In the genomic region with DNA sequence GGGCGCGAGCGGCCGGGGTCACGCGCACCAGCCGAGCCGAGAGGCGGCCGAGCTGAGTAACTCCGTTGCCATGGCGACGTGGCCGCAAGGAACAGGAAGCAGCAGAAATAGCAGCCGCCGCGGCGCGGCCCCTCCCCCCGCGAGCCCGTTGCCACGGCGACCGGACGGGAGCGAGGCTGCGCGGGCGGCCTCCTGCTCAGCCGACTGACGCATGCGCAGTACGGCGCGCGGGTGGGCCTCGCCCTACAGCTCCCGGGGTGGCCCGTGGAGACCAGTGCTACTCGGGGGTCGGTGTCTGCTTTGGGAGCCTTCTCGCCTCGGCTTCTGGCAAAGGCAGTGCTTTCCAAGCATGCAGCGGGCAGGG, we compare ENCODE assay signal across 7 mouse cellular contexts.
A peak's percentile ranks its signal among the peaks of the same experiment; 100 is the strongest.
DNase-seq lines count a peak whose midpoint lies in the region; ATAC-seq lines count a peak whose summit lies in the region.

No protein-coding gene starts in this region.

- no peaks in the 10 kb centered on the region for H3K27me3 ChIP-seq in embryonic facial prominence, embryonic 12.5 days
- no peaks in the 10 kb centered on the region for H3K27me3 ChIP-seq in limb, embryonic 11.5 days (ENCODE audit: control insufficient read depth, insufficient read depth, low read length)
- no peaks in the 10 kb centered on the region for H3K27me3 ChIP-seq in midbrain, embryonic 14.5 days (ENCODE audit: control insufficient read depth, insufficient read depth, low read length)

- WGBS in embryonic facial prominence, embryonic 12.5 days, result under 1% methylated on average over 44 of the region's 45 CpGs
- 0% methylated on average over 40 of the region's 45 CpGs for WGBS in limb, embryonic 11.5 days
- under 1% methylated on average over 45 of the region's 45 CpGs for WGBS in midbrain, embryonic 14.5 days

- H3K4me1 ChIP-seq in embryonic facial prominence, embryonic 12.5 days, result peaks cover 69% of the 10 kb centered on the region
- H3K4me1 ChIP-seq in limb, embryonic 11.5 days (ENCODE audit: control insufficient read depth, insufficient read depth, low read length), result peaks cover 60% of the 10 kb centered on the region
- H3K4me1 ChIP-seq in midbrain, embryonic 14.5 days (ENCODE audit: control insufficient read depth, insufficient read depth, low read length), result peaks cover 73% of the 10 kb centered on the region

- H3K9me3 ChIP-seq in embryonic facial prominence, embryonic 12.5 days, result 0 out of 2 replicates have a peak, but pooled peaks cover under 1% of the 10 kb centered on the region
- no peaks in the 10 kb centered on the region for H3K9me3 ChIP-seq in limb, embryonic 11.5 days (ENCODE audit: control insufficient read depth, low read length)
- no peaks in the 10 kb centered on the region for H3K9me3 ChIP-seq in midbrain, embryonic 14.5 days (ENCODE audit: control insufficient read depth, low read length)

- peak overlapping the region; percentile 63 for H3K4me2 ChIP-seq in embryonic facial prominence, embryonic 12.5 days (replicated peaks)
- peak overlapping the region; percentile 71 for H3K4me2 ChIP-seq in limb, embryonic 11.5 days (ENCODE audit: low read depth, severe bottlenecking)
- peak overlapping the region; percentile 63 for H3K4me2 ChIP-seq in midbrain, embryonic 14.5 days (ENCODE audit: low read length)

- H3K36me3 ChIP-seq in embryonic facial prominence, embryonic 12.5 days, result no peaks in the 10 kb centered on the region
- H3K36me3 ChIP-seq in limb, embryonic 11.5 days (ENCODE audit: control insufficient read depth, insufficient read depth, low read length), result no peaks in the 10 kb centered on the region
- H3K36me3 ChIP-seq in midbrain, embryonic 14.5 days (ENCODE audit: control insufficient read depth, insufficient read depth, low read length), result no peaks in the 10 kb centered on the region

- peak; percentile 100 for DNase-seq in adrenal gland, postnatal 25 days
- peak; percentile 100 for DNase-seq in heart, adult 11 months
- peak; percentile 100 for DNase-seq in kidney, adult 18-20 months
- DNase-seq in limb, embryonic 11.5 days (ENCODE audit: low spot score), result peak; percentile 100
- DNase-seq in midbrain, embryonic 14.5 days, result peak; percentile 100
- peak; percentile 99 to 100 for DNase-seq in spleen, adult 18-20 months

- H3K27ac ChIP-seq in embryonic facial prominence, embryonic 12.5 days, result peak overlapping the region; percentile 99
- H3K27ac ChIP-seq in limb, embryonic 11.5 days (replicated peaks; ENCODE audit: low read depth, low read length), result peak overlapping the region; percentile 99
- H3K27ac ChIP-seq in midbrain, embryonic 14.5 days (replicated peaks; ENCODE audit: low read depth, low read length), result peak overlapping the region; percentile 100

- peak; percentile 76 for ATAC-seq in embryonic facial prominence, embryonic 12.5 days (ENCODE audit: insufficient number of reproducible peaks, insufficient read depth, low FRiP score, low TSS enrichment)
- ATAC-seq in limb, embryonic 11.5 days (ENCODE audit: insufficient number of reproducible peaks, low FRiP score, low TSS enrichment, low read depth), result peak; percentile 83
- peak; percentile 88 for ATAC-seq in midbrain, embryonic 14.5 days (ENCODE audit: low FRiP score, low TSS enrichment)

- H3K4me3 ChIP-seq in embryonic facial prominence, embryonic 12.5 days, result peak overlapping the region; percentile 25
- H3K4me3 ChIP-seq in limb, embryonic 11.5 days (ENCODE audit: low read depth, low read length), result peak overlapping the region; percentile 26
- H3K4me3 ChIP-seq in midbrain, embryonic 14.5 days (replicated peaks; ENCODE audit: low read depth, low read length), result peak overlapping the region; percentile 15

- H3K9ac ChIP-seq in embryonic facial prominence, embryonic 12.5 days, result peak overlapping the region; percentile 63
- peak overlapping the region; percentile 70 for H3K9ac ChIP-seq in limb, embryonic 11.5 days (ENCODE audit: low read length)
- peak overlapping the region; percentile 51 for H3K9ac ChIP-seq in midbrain, embryonic 14.5 days (replicated peaks; ENCODE audit: low read length)

Comparison
In these comparisons a context has a peak if more than half of its experiments do, and no peak if none do; other contexts are left out.
1. Peak in every context shown above with its lines: DNase-seq, ATAC-seq, H3K4me3 ChIP-seq and H3K27ac ChIP-seq.